Mouse (Mus musculus) embryonic fibroblast, embryonic 13.5 days (primary cell): ENCODE results near the gene Elovl7.
A peak's percentile ranks its signal among the peaks of the same experiment; 100 is the strongest.

ENCODE experiments used
- CTCF ChIP-seq: IDR thresholded peaks from 2 replicates; pipeline ENCODE4 v1.5.1; 2011; ENCODE audit warnings: mild to moderate bottlenecking, control low read depth, low read length, moderate library complexity, borderline replicate concordance; ENCODE audit not compliant: insufficient read depth
- POLR2A ChIP-seq: IDR thresholded peaks from 2 replicates; pipeline ENCODE4 v1.6.1; 2011; ENCODE audit warnings: low read depth, mild to moderate bottlenecking, control low read depth, low read length, moderate library complexity

DNA sequence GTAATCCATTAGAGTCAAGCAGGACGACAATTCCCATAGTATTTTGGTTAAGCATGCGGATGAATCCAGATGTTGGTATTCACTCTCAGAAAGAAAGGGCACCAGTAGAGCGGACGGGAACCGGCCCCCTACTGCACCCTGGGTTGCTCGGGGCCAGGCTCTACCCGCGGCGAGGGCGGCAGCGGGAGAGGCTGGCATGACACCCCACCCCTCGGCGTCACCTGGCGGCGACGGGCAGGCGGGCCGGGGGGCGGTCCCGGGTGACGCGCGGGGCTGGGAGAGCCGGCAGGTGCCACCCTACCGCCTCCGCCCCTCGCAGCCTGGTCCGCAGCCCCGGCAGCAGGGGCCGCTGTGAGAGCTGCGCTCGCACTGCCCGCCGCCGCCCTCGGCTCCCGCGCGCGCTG lies at the start of gene Elovl7:
- peak; percentile 10; the same call in 1 of the 2 replicates for TF ChIP-seq CTCF
- no peak for TF ChIP-seq POLR2A
